Mouse (Mus musculus) liver, embryonic 14.5 days (tissue): Measurements from ENCODE around the gene Swt1.

Source experiments
- CTCF ChIP-seq: IDR thresholded peaks from 2 replicates; pipeline ENCODE4 v1.5.1; 2016; ENCODE audit warnings: antibody characterized with exemption, low read depth, control low read depth
- EP300 ChIP-seq: IDR thresholded peaks from 2 replicates; pipeline ENCODE4 v1.6.1; 2016; ENCODE audit warnings: antibody characterized with exemption, low read depth

GRCm38 (mm10) chr1:151338941-151339340 lies 89.3 kb downstream of the Swt1 start:
- TF ChIP-seq CTCF (no peak), EP300 (no peak)
